Mouse (Mus musculus) brain, embryonic 14.5 days (tissue): ENCODE results near the gene Mdm4.

Experiments used
- CTCF ChIP-seq: fragments of 200-500 bp; IDR thresholded peaks from 2 replicates; pipeline ENCODE4 v1.5.1; 2012; ENCODE audit warnings: inconsistent platforms, mild to moderate bottlenecking, moderate library complexity, borderline replicate concordance; ENCODE audit not compliant: insufficient read depth, insufficient read length; ENCODE audit errors: extremely low read depth
- POLR2A ChIP-seq: fragments of 200-500 bp; IDR thresholded peaks from 2 replicates; pipeline ENCODE4 v1.6.1; 2012; ENCODE audit warnings: mild to moderate bottlenecking, inconsistent platforms, borderline replicate concordance; ENCODE audit not compliant: poor library complexity, insufficient read depth, insufficient read length, severe bottlenecking; ENCODE audit errors: extremely low read depth

DNA sequence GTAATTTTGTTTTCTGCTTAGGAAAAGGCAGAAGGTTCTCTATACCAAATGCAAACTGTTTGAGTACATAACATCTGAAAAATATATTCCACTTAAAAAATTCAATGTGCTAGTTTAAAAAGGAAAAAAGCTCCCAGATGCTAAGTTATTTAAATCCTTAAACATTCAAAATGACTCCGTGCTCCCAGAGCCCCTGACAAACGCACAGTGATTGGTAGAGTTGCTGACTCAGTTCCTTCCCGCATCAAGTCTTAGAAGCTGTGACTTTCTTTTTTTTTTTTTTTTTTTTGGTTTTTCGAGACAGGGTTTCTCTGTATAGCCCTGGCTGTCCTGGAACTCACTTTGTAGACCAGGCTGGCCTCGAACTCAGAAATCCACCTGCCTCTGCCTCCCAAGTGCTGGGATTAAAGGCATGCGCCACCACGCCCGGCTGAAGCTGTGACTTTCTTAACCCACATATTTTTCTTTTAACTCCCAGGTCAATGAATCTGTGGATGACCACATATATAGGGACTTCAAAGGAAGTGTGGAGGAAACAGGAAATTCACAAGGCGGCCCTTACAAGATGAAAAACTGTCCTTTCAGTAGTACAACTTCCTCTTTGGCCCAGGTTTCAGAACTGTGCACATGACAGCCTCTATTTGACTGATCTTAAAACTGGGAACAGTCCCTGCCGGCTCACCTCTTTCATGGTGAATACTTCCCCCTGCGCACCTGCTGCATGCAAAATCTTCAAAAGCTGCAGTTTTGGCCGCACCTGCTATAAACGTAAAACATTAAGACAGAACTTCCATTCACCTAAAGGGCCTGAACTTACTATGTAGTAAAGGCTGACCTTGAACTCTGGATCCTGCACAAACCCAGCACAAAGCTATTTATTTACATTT is 18.2 kb downstream of the Mdm4 start:
- TF ChIP-seq POLR2A (no peak), CTCF (no peak)
